In genomic region chr11:67636201-67636600, GRCm38 (mm10) we compare ENCODE assay signal across 26 mouse cellular contexts. TPM values are rescaled to one million over a fixed set of nuclear protein-coding genes. Genes with fewer than 3 reads are reported as not detected.
"Had no signal": no experiment of that assay in that cellular context is flagged by ENCODE, and none has a peak within 500 bp of the region (broad histone marks: within the 10 kb centered on the region; RNA-seq: fewer than 3 reads in every experiment).

No protein-coding gene starts in this region.

- DNase-seq: kidney, adult 11 months; kidney, adult 8-10 months; kidney, postnatal 14 days; kidney, postnatal 4 days; layer of hippocampus, postnatal 36 days; liver, embryonic 13.5 days; lung, adult 2 months; midbrain, embryonic 14.5 days; right cerebral cortex, adult 18-20 months; right cerebral cortex, postnatal 14 days; right cerebral cortex, postnatal 4 days; thymus, adult 2 months; thymus, postnatal 14 days; thymus, postnatal 4 days had no signal

- H3K27ac ChIP-seq: kidney, embryonic 15.5 days; liver, embryonic 13.5 days; neural tube, embryonic 12.5 days; neural tube, embryonic 15.5 days; stomach, postnatal 0 days had no signal

- H3K4me1 ChIP-seq: liver, embryonic 13.5 days; neural tube, embryonic 12.5 days had no signal

- H3K36me3 ChIP-seq: kidney, embryonic 15.5 days; liver, embryonic 13.5 days; neural tube, embryonic 12.5 days; neural tube, embryonic 15.5 days had no signal

- H3K9me3 ChIP-seq: kidney, embryonic 15.5 days; liver, embryonic 13.5 days; neural tube, embryonic 12.5 days; neural tube, embryonic 15.5 days had no signal

- H3K4me2 ChIP-seq: kidney, embryonic 15.5 days; liver, embryonic 13.5 days; midbrain, embryonic 11.5 days; neural tube, embryonic 12.5 days; neural tube, embryonic 15.5 days had no signal

- H3K4me3 ChIP-seq: kidney, embryonic 15.5 days; liver, embryonic 13.5 days; neural tube, embryonic 12.5 days; neural tube, embryonic 15.5 days had no signal

- H3K9ac ChIP-seq: kidney, embryonic 15.5 days; liver, embryonic 13.5 days; neural tube, embryonic 12.5 days; neural tube, embryonic 15.5 days had no signal

- H3K27me3 ChIP-seq: kidney, embryonic 15.5 days; liver, embryonic 13.5 days; neural tube, embryonic 12.5 days; neural tube, embryonic 15.5 days had no signal

RNA-seq across cellular contexts. Expression of gene Rcvrn, which starts 58.9 kb away (rescaled TPM):
- total RNA-seq: liver, adult 2 months; megakaryocyte progenitor cell, adult 5-6 weeks; megakaryocyte-erythroid progenitor cell, adult 5-6 weeks had no signal
- polyA plus RNA-seq: kidney, embryonic 15.5 days; limb, embryonic 11.5 days; liver, adult 2 months; liver, embryonic 13.5 days; liver, embryonic 16.5 days; lung, embryonic 16.5 days; midbrain, embryonic 11.5 days; midbrain, embryonic 14.5 days; neural tube, embryonic 12.5 days; neural tube, embryonic 15.5 days; stomach, embryonic 14.5 days; stomach, postnatal 0 days had no signal
